Mouse (Mus musculus) hindbrain, embryonic 14.5 days (tissue): ENCODE results near the gene Spata21. TPM values are rescaled to one million over a fixed set of nuclear protein-coding genes. Genes with fewer than 3 reads are reported as not detected.

Source experiments
- ATAC-seq: fragments of 200-750 bp; cut with Nextera tagmentation; 2 replicates; pipeline ENCODE4 v1.8.0; 2017; ENCODE audit warnings: moderate number of reproducible peaks, mild to moderate bottlenecking, moderate TSS enrichment, moderate library complexity; ENCODE audit not compliant: low FRiP score
- DNase-seq: peaks from one replicate; pipeline ENCODE4 v3.0.0-alpha.2; 2015; ENCODE audit warnings: low spot score
- H3K27ac ChIP-seq: fragments of 300-500 bp; sonication (generic); 2 replicates; pipeline ENCODE4 v1.5.1; 2014; ENCODE audit warnings: mild to moderate bottlenecking, moderate library complexity
- H3K27me3 ChIP-seq: fragments of 300-500 bp; sonication (generic); 2 replicates; pipeline ENCODE4 v1.6.1; 2014; ENCODE audit warnings: mild to moderate bottlenecking, low read length, mixed read lengths; ENCODE audit not compliant: control insufficient read depth, insufficient read depth
- H3K36me3 ChIP-seq: fragments of 300-500 bp; sonication (generic); replicated peaks from 2 replicates; pipeline ENCODE4 v1.6.1; 2014; ENCODE audit not compliant: control insufficient read depth, insufficient read depth
- H3K4me1 ChIP-seq: fragments of 300-500 bp; sonication (generic); replicated peaks from 2 replicates; pipeline ENCODE4 v1.6.1; 2014; ENCODE audit warnings: antibody characterized with exemption, low read length, mixed read lengths; ENCODE audit not compliant: control insufficient read depth, insufficient read depth
- H3K4me2 ChIP-seq: fragments of 300-500 bp; sonication (generic); replicated peaks from 2 replicates; pipeline ENCODE4 v1.6.1; 2014; ENCODE audit warnings: mild to moderate bottlenecking, moderate library complexity
- H3K4me3 ChIP-seq: fragments of 300-500 bp; sonication (generic); replicated peaks from 2 replicates; pipeline ENCODE4 v1.5.1; 2014; ENCODE audit warnings: mild to moderate bottlenecking, low read length
- H3K9ac ChIP-seq: fragments of 300-500 bp; sonication (generic); 2 replicates; pipeline ENCODE4 v1.6.1; 2014
- H3K9me3 ChIP-seq: fragments of 300-500 bp; sonication (generic); 2 replicates; pipeline ENCODE4 v1.6.1; 2016; ENCODE audit warnings: low read length; ENCODE audit not compliant: control insufficient read depth
- WGBS: fragments of 180-500 bp; shearing (Covaris S2); extraction: QIAGEN DNeasy Blood & Tissue Kit; methylation state at CpG from one replicate; pipeline ENCODE4 v1.1.7; 2014; 5-methylcytosine and 5-hydroxymethylcytosine counted together
- polyA plus RNA-seq: library from polyadenylated mRNA; unstranded; fragments of >200 nt; fragmentation: Nextera tagmentation; extraction: Ambion mirVana; gene quantifications from 2 replicates; pipeline ENCODE4 v1.2.1, GENCODE M21; 2014

Spata21 gene
- polyA plus RNA-seq, 1 experiment from 2014 or later: 0.96 TPM

DNA sequence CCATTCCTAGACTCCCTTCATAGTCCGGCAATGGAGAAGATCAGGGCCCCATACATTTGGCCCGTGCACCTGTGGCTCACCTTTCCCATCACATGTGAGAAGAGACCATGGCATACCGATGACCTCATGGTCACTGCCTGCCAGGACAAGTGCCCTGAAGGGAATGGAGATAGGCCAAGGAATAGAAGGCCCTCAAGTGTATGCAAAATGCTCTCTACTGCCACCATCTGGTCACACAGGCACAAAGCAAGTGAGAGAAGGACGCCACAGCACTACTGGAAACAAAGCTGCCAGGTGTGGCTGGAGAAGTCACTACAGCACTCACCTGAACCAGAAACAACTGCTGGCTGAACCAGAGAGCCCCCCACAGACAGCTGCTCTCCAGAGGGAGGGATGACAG is 18.4 kb upstream of the Spata21 start:
- ATAC-seq: no peak
- H3K4me2 ChIP-seq: no peak overlapping the region
- no peak overlapping the region; the same call in 1 of the 2 replicates for H3K9ac ChIP-seq
- WGBS: 57% methylated on average over 4 of the region's 4 CpGs
- no peak overlapping the region for H3K4me3 ChIP-seq
- H3K4me1 ChIP-seq: peaks cover 3% of the 10 kb centered on the region; the same call in 1 of the 2 replicates
- no peaks in the 10 kb centered on the region for H3K9me3 ChIP-seq
- peaks cover 91% of the 10 kb centered on the region for H3K36me3 ChIP-seq
- no peaks in the 10 kb centered on the region for H3K27me3 ChIP-seq
- no peak overlapping the region for H3K27ac ChIP-seq
- peak; percentile 75 for DNase-seq

DNA sequence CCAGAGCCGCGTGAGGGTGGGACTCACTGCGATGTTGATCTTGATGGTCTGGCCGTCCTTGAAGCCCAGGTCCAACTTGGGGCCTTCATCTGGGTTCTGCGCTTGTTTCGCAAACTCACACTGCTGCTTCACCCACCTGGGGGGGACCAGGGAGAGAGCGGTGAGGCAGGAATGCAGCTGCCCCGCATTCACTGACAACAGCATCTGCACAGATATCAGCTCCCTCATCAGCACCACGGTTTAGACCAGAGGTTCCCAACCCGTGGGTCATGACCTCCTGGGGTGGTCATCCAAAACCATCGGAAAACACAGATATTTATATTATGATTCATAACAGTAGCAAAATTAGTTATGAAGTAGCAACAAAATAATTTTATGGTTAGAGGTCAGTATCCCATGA is 15.6 kb upstream of the Spata21 start:
- peaks cover 78% of the 10 kb centered on the region for H3K36me3 ChIP-seq
- ATAC-seq (no peak), DNase-seq (no peak)
- no peak overlapping the region for H3K27ac ChIP-seq
- 93% methylated on average over 11 of the region's 11 CpGs for WGBS
- H3K27me3 ChIP-seq: no peaks in the 10 kb centered on the region
- no peak overlapping the region for H3K9ac ChIP-seq
- no peak overlapping the region for H3K4me3 ChIP-seq
- peaks cover 17% of the 10 kb centered on the region; the same call in 1 of the 2 replicates for H3K4me1 ChIP-seq
- no peaks in the 10 kb centered on the region for H3K9me3 ChIP-seq
- H3K4me2 ChIP-seq: no peak overlapping the region

DNA sequence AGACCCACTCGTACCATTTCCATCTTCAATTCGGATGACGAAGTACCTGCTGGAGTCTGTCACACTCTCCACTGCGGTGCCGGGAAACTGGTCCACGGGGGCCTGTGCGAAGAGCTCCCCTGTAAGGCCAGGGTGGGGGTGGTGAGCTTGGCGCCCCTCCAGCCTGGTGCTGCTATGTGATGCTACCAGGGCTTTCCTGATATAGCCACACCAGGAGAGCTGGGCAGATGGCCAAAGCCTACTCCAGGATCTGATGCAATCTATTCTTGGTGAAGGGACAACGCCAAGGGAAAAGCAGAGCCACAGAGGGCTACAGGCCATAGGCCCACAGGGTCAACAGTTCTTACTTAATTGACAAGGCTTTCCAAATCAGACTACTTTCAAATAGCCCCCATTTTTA is 14.5 kb upstream of the Spata21 start:
- Histone ChIP-seq H3K4me3 (no peak overlapping the region), H3K9me3 (no peaks in the 10 kb centered on the region), H3K4me2 (no peak overlapping the region), H3K36me3 (peaks cover 66% of the 10 kb centered on the region), H3K9ac (no peak overlapping the region), H3K4me1 (peaks cover 18% of the 10 kb centered on the region; the same call in 1 of the 2 replicates), H3K27ac (no peak overlapping the region), H3K27me3 (no peaks in the 10 kb centered on the region)
- WGBS: 85% methylated on average over 9 of the region's 9 CpGs
- ATAC-seq: no peak
- DNase-seq: no peak

DNA sequence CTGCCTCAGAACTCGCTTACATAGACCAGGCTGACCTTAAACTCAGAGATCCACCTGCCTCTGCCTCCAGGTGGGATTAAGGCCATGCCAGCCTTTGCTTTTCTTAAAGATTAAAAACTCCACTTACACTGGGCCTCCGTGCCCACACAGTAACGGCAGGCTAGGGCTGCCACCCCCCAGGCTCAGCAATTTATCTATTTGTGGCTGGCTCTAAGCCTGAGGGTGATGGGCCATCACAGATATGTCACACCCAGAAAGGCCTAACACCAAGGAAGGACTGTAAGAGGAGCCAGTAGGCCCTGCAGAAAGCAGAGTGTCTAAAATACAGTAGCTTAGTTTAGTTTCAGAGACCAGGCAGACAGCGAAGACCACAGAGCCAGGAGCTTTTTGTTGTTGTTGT is 14.0 kb upstream of the Spata21 start:
- Histone ChIP-seq H3K36me3 (peaks cover 62% of the 10 kb centered on the region), H3K27me3 (no peaks in the 10 kb centered on the region), H3K27ac (no peak overlapping the region), H3K4me1 (peaks cover 18% of the 10 kb centered on the region; the same call in 1 of the 2 replicates), H3K4me3 (no peak overlapping the region), H3K4me2 (no peak overlapping the region), H3K9ac (no peak overlapping the region), H3K9me3 (no peaks in the 10 kb centered on the region)
- 93% methylated on average over 4 of the region's 4 CpGs for WGBS
- ATAC-seq (no peak), DNase-seq (no peak)

DNA sequence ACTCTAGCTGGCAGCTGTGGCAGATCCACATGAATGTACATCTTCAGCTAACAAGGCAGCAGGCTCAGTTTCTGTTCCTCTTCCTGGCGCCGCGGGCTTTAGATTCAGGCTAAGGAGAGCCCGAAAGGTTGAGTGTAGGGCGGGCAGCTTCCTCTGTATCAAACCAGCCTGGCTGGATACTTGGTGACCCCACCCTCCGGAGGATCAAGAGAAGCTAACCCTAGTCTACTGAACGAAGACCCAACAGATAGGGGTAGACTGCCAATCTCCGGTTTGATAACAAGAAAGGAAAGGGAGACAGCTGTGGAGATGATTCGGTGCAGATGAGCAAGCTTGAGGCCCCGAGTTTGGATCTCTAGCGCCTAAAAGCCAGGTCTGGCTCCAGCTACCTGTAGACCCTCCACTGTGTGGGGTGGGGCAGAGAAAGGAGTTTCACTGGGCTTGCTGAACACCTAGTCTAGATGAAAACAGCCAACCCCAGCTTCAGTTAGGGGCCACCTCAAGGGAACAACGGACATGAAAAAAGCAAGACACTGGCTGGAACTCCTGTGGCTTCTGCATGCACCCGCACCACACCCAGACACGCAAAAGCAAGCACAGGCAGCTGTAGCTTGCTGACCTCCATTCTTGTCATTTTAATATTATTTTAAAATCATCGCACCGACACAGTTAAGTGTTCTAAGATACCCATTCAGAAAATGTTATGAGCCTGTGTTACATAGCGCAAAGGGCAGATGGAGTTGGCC is 11.2 kb upstream of the Spata21 start:
- peaks cover 36% of the 10 kb centered on the region for H3K36me3 ChIP-seq
- no peak for DNase-seq
- no peak for ATAC-seq
- peak overlapping the region; percentile 96 for H3K9ac ChIP-seq
- H3K9me3 ChIP-seq: no peaks in the 10 kb centered on the region
- H3K27me3 ChIP-seq: no peaks in the 10 kb centered on the region
- 84% methylated on average over 17 of the region's 17 CpGs for WGBS
- peak overlapping the region; percentile 95 for H3K4me2 ChIP-seq
- H3K4me3 ChIP-seq: peak overlapping the region; percentile 91
- H3K4me1 ChIP-seq: peaks cover 18% of the 10 kb centered on the region; the same call in 1 of the 2 replicates
- H3K27ac ChIP-seq: no peak overlapping the region

DNA sequence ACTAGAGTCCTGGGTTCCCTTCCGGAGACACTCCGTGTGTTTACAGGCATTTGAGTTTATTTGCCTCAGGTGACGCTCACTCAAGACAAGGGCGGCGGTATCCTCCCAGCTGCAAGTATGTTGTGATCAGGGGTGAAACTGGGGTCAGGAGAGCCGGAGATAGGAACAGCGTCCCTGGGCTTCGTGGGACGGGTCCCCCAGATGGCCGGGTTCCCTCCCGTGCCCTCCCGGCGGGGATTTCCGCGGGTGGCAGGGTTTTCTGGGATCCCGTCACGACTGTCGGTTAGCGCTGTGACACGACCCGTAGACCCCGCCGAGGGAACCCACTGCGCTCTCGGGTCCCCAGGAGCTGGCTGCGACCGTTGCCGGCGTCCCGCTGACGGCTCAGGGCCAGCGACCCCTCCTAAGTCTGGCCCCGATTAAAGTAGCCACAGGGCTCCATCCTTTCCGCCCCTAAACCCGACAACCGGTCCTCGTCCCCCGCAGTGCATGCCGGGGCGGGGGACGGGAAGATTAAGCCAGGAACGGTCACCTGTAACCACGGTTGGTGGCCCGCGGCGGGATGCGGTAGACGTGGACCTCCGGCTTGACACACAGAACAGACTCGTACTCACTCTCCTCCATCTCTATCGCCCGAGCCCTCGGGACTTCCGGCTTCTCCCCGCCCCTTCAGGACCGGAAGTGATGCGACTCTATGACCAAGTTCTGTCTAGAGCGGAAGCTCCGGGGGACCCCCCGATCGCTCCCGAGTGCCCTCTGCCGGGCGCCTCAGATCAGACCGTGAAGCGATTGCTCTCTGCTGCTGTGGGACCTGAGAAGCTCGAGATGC is 10.2 kb upstream of the Spata21 start, which contains the start of gene Necap2:
TSS of gene Necap2 (minus strand) at position 677 of the 829 bp plus-strand sequence.
- Histone ChIP-seq H3K4me1 (peaks cover 18% of the 10 kb centered on the region; the same call in 1 of the 2 replicates), H3K9ac (peak within 1 kb of the TSS; percentile 96), H3K9me3 (no peaks in the 10 kb centered on the region), H3K27me3 (no peaks in the 10 kb centered on the region), H3K27ac (peak within 1 kb of the TSS; percentile 82), H3K36me3 (peaks cover 26% of the 10 kb centered on the region), H3K4me3 (peak within 1 kb of the TSS; percentile 91), H3K4me2 (peak within 1 kb of the TSS; percentile 95)
- ATAC-seq: peak; percentile 95
- DNase-seq: peak; percentile 99
- WGBS: 2% methylated on average over 67 of the region's 67 CpGs

DNA sequence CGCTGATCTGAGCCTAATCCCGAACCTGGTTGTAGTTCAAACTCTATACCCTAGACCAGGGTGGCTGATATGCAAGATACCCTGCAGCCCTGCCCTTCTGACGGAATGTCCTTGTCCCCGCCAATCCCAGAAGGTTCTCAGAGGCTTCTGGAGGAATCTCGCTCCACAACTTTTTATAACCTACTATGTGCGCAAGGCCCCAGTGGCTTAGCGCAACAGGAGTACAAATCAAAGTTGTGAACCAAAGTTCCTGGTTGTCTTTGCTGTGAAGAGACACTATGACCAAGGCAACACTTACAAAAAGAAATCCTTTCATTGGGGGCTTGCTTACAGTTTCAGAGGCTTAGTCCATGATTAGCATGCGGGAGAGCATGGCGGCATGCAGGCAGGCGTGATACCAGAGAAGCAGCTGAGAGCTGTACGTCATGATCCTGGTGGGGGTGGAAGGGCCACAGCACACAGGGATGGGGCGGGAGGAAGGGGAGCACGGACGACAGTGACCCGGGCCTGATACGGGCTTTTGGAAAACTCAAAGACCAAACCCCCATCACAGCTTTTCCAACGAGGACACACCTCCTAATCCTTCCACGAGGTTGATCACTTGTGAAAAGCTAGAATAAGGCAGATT is 9.5 kb upstream of the Spata21 start:
- Histone ChIP-seq H3K4me3 (0 out of 2 replicates have a peak overlapping the region, but pooled peaks have one; percentile 91), H3K4me2 (no peak overlapping the region), H3K27ac (no peak overlapping the region), H3K4me1 (peaks cover 18% of the 10 kb centered on the region; the same call in 1 of the 2 replicates), H3K9me3 (no peaks in the 10 kb centered on the region), H3K27me3 (no peaks in the 10 kb centered on the region), H3K36me3 (peaks cover 19% of the 10 kb centered on the region), H3K9ac (no peak overlapping the region)
- WGBS: 69% methylated on average over 18 of the region's 18 CpGs
- DNase-seq (no peak), ATAC-seq (peak; percentile 15; the same call in 1 of the 2 replicates)

DNA sequence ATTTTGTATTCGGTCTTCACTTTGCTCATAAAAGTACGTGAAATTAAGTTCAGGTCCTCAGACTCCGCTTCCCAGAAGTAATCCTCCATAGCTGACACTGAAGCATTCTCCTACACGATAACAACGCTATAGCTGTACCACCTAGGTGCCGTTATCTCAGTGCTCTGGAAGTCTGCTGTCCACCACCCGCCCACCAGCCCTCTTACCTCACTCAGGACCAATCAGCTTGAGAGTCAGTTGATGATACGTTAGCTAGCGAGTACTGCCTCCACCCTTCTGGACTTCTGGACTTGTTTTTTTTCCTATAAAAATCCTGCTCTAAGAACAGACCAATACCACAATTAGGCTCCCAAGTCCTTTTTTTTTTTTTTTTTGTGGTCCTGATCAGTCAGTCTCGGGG is 1.3 kb upstream of the Spata21 start:
- ATAC-seq (no peak), DNase-seq (no peak)
- no peak overlapping the region for H3K4me3 ChIP-seq
- no peak overlapping the region for H3K4me2 ChIP-seq
- no peaks in the 10 kb centered on the region for H3K27me3 ChIP-seq
- no peaks in the 10 kb centered on the region for H3K4me1 ChIP-seq
- H3K9ac ChIP-seq: no peak overlapping the region
- WGBS: 86% methylated on average over 10 of the region's 10 CpGs
- H3K27ac ChIP-seq: no peak overlapping the region
- no peaks in the 10 kb centered on the region for H3K36me3 ChIP-seq
- H3K9me3 ChIP-seq: no peaks in the 10 kb centered on the region

DNA sequence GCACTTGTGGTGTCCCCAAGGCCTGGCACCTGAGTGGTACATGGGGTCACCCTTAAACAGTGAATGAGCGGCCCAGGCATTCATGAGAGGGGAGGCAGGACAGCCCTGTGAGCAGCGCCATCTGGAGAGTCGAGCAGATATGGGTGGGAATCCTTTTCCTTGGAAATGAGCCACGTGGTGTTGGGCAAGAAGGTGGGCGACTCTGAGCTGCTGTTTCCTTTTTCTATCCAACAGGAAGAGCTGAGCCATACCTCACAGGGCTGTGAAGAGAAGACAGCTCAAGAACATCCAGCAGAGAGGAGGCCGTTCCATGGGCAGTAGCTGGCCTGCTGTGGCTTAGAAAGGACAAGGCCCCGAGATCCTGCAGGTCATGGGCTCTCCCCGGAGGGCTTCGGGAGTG is 581 bp downstream of the Spata21 start:
- Histone ChIP-seq H3K4me3 (no peak overlapping the region), H3K4me1 (no peaks in the 10 kb centered on the region), H3K9ac (no peak overlapping the region), H3K27ac (no peak overlapping the region), H3K9me3 (no peaks in the 10 kb centered on the region), H3K27me3 (no peaks in the 10 kb centered on the region), H3K4me2 (no peak overlapping the region), H3K36me3 (no peaks in the 10 kb centered on the region)
- ATAC-seq (no peak), DNase-seq (no peak)
- WGBS: 70% methylated on average over 9 of the region's 9 CpGs
